ENCODE assay signal across 19 mouse cellular contexts in the genomic region with DNA sequence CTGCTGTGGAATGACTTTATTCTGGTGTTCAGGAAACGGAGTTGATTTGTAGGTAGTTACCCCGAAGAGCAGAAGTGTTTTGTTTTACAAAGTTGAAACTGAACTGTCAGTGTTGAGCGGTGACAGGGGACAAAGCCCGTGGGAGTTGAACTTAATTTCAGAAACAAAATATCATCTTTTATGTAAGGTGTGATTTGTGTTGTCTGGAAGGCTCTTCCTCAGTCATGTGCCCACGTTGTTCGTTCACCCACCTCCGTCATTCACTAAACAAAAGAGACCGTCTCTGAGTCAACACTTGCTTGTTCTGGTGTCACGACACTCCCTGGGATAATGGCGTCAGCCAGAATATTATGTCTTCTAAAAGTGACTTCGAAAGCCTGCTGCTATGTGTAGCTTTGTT. TPM values are rescaled to one million over a fixed set of nuclear protein-coding genes. Genes with fewer than 3 reads are reported as not detected.
DNase-seq lines count a peak whose midpoint lies in the region; ATAC-seq and TF ChIP-seq lines count a peak whose summit lies in the region.
"Had no signal": no experiment of that assay in that cellular context is flagged by ENCODE, and none has a peak within 500 bp of the region (broad histone marks: within the 10 kb centered on the region; RNA-seq: fewer than 3 reads in every experiment).

No protein-coding gene starts in this region.

- H3K9ac ChIP-seq in forebrain, embryonic 16.5 days (replicated peaks; ENCODE audit: low read depth, low read length) = no peak overlapping the region
- H3K9ac ChIP-seq in heart, embryonic 12.5 days = no peak overlapping the region
- H3K9ac ChIP-seq: heart, embryonic 13.5 days; hindbrain, embryonic 12.5 days; limb, embryonic 15.5 days; liver, embryonic 14.5 days; lung, embryonic 14.5 days had no signal

- H3K4me1 ChIP-seq in forebrain, embryonic 16.5 days (replicated peaks; ENCODE audit: control insufficient read depth, insufficient read depth, low read length) = peaks cover 28% of the 10 kb centered on the region
- peaks cover 49% of the 10 kb centered on the region for H3K4me1 ChIP-seq in forebrain, embryonic 10.5 days
- peaks cover 47% of the 10 kb centered on the region for H3K4me1 ChIP-seq in heart, embryonic 12.5 days (replicated peaks)

- no peak overlapping the region for H3K4me2 ChIP-seq in forebrain, embryonic 16.5 days (ENCODE audit: low read length)
- no peak overlapping the region for H3K4me2 ChIP-seq in heart, embryonic 12.5 days
- H3K4me2 ChIP-seq: heart, embryonic 13.5 days; hindbrain, embryonic 12.5 days; limb, embryonic 15.5 days; lung, embryonic 14.5 days had no signal

- H3K9me3 ChIP-seq in forebrain, embryonic 16.5 days (ENCODE audit: control insufficient read depth, low read length) = no peaks in the 10 kb centered on the region
- H3K9me3 ChIP-seq in forebrain, embryonic 10.5 days = no peaks in the 10 kb centered on the region
- no peaks in the 10 kb centered on the region for H3K9me3 ChIP-seq in heart, embryonic 12.5 days (replicated peaks)
- H3K9me3 ChIP-seq: heart, embryonic 13.5 days; hindbrain, embryonic 12.5 days; limb, embryonic 15.5 days had no signal

- WGBS in forebrain, embryonic 16.5 days = 49% methylated on average over 11 of the region's 11 CpGs
- 83% methylated on average over 11 of the region's 11 CpGs for WGBS in forebrain, embryonic 10.5 days
- WGBS in heart, embryonic 12.5 days = 85% methylated on average over 11 of the region's 11 CpGs

- no peak for TF ChIP-seq CTCF in layer of hippocampus, adult 2 months (conservative IDR thresholded peaks at IDR 0.05)

- H3K27me3 ChIP-seq in forebrain, embryonic 16.5 days (replicated peaks; ENCODE audit: control insufficient read depth, insufficient read depth, low read length) = no peaks in the 10 kb centered on the region
- no peaks in the 10 kb centered on the region for H3K27me3 ChIP-seq in forebrain, embryonic 10.5 days (ENCODE audit: poor library complexity, severe bottlenecking)
- H3K27me3 ChIP-seq in heart, embryonic 12.5 days (replicated peaks) = 0 out of 2 replicates have a peak, but pooled peaks cover 3% of the 10 kb centered on the region
- H3K27me3 ChIP-seq: hindbrain, embryonic 12.5 days; limb, embryonic 15.5 days had no signal

- H3K27ac ChIP-seq in forebrain, embryonic 16.5 days (ENCODE audit: low read length) = no peak overlapping the region
- no peak overlapping the region for H3K27ac ChIP-seq in forebrain, embryonic 10.5 days
- H3K27ac ChIP-seq in layer of hippocampus, adult 2 months = peak overlapping the region; percentile 46; the same call in 1 of the 2 replicates
- no peak overlapping the region for H3K27ac ChIP-seq in heart, embryonic 12.5 days (ENCODE audit: poor library complexity, severe bottlenecking)
- H3K27ac ChIP-seq: heart, embryonic 13.5 days; hindbrain, embryonic 12.5 days; limb, embryonic 15.5 days; liver, embryonic 14.5 days had no signal

- peak; percentile 17 for ATAC-seq in forebrain, embryonic 16.5 days
- ATAC-seq in heart, embryonic 12.5 days (ENCODE audit: insufficient number of reproducible peaks, low FRiP score) = no peak

- no peak overlapping the region for H3K4me3 ChIP-seq in forebrain, embryonic 16.5 days (replicated peaks; ENCODE audit: low read length)
- H3K4me3 ChIP-seq in forebrain, embryonic 10.5 days = no peak overlapping the region
- no peak overlapping the region for H3K4me3 ChIP-seq in layer of hippocampus, adult 2 months
- no peak overlapping the region for H3K4me3 ChIP-seq in heart, embryonic 12.5 days
- H3K4me3 ChIP-seq: heart, embryonic 13.5 days; hindbrain, embryonic 12.5 days; limb, embryonic 15.5 days had no signal

- no peak for DNase-seq in forebrain, embryonic 10.5 days (ENCODE audit: extremely low spot score, low spot score)
- no peak for DNase-seq in layer of hippocampus, adult 2 months (ENCODE audit: low spot score in 2 of 2)
- no peak for DNase-seq in layer of hippocampus, postnatal 25 days (ENCODE audit: extremely low spot score in 1 of 2, low spot score in 1 of 2)
- peak; percentile 68 for DNase-seq in CD4-positive, CD25-positive, alpha-beta regulatory T cell, adult 2 months (ENCODE audit: low read depth, low spot score)
- DNase-seq in induced T-regulatory cell, adult 2 months (ENCODE audit: low read depth) = peak; percentile 69
- DNase-seq: adrenal gland, postnatal 14 days; cerebellum, adult 9-10 months; gastrocnemius, postnatal 25 days; heart, adult 18-20 months; heart, postnatal 14 days; left cerebral cortex, postnatal 4 days; lung, embryonic 14.5 days; lung, postnatal 36 days had no signal

- H3K36me3 ChIP-seq in forebrain, embryonic 16.5 days (ENCODE audit: control insufficient read depth, insufficient read depth) = no peaks in the 10 kb centered on the region
- no peaks in the 10 kb centered on the region for H3K36me3 ChIP-seq in forebrain, embryonic 10.5 days (replicated peaks)
- no peaks in the 10 kb centered on the region for H3K36me3 ChIP-seq in heart, embryonic 12.5 days
- H3K36me3 ChIP-seq: heart, embryonic 13.5 days; hindbrain, embryonic 12.5 days; limb, embryonic 15.5 days had no signal

RNA-seq across cellular contexts. Expression of gene Sh3rf1, which starts 46.3 kb away (rescaled TPM):
- polyA plus RNA-seq in forebrain, embryonic 16.5 days (2015; fragmentation: Nextera tagmentation; extraction: Ambion mirVana) = 30.4 and 33.6 TPM in 2 replicates
- polyA plus RNA-seq in forebrain, embryonic 10.5 days (2016; fragmentation: Nextera tagmentation; extraction: Ambion mirVana) = 18.1 and 18.2 TPM in 2 replicates
- total RNA-seq in layer of hippocampus, adult 2 months (2021) = 10 to 100 TPM; 66.7 to 67.5 TPM
- 10 to 100 TPM; 65.4 to 70.7 TPM for total RNA-seq in layer of hippocampus, postnatal 25 days (2021)
- polyA plus RNA-seq in heart, embryonic 12.5 days (2016; fragmentation: Nextera tagmentation; extraction: Ambion mirVana) = 6.5 and 7.5 TPM in 2 replicates

Comparison
In these comparisons a context has a peak if more than half of its experiments do, and no peak if none do; other contexts are left out.
1. DNase-seq: peak in CD4-positive, CD25-positive, alpha-beta regulatory T cell, adult 2 months (single experiment) and induced T-regulatory cell, adult 2 months (single experiment); none in forebrain, embryonic 10.5 days (single experiment), layer of hippocampus, adult 2 months (0 of 2) and layer of hippocampus, postnatal 25 days (0 of 2).